Mouse (Mus musculus) embryonic facial prominence, embryonic 11.5 days (tissue): ENCODE measurements at regions not wholly inside any gene's neighbourhood (a gene's known extent, or its start where the extent isn't known, plus 50 kb on each side); places are given as distances from the start of the nearest gene placed in this dataset.
A peak's percentile ranks its signal among the peaks of the same experiment; 100 is the strongest.

Source experiments
- ATAC-seq: fragments of 200-750 bp; cut with Nextera tagmentation; replicated peaks from 2 replicates; pipeline ENCODE4 v1.8.0; 2017; ENCODE audit warnings: low read depth; ENCODE audit not compliant: insufficient number of reproducible peaks, low FRiP score, low TSS enrichment
- DNase-seq: peaks from one replicate; pipeline ENCODE4 v3.0.0-alpha.2; 2015; ENCODE audit warnings: low spot score
- H3K27ac ChIP-seq: fragments of 300-500 bp; sonication (generic); replicated peaks from 2 replicates; pipeline ENCODE4 v1.5.1; 2014; ENCODE audit warnings: mild to moderate bottlenecking, low read depth, low read length, control low read depth
- H3K27me3 ChIP-seq: fragments of 300-500 bp; sonication (generic); 2 replicates; pipeline ENCODE4 v1.6.1; 2014; ENCODE audit warnings: mild to moderate bottlenecking, low read length, moderate library complexity, mixed read lengths; ENCODE audit not compliant: control insufficient read depth, insufficient read depth
- H3K36me3 ChIP-seq: fragments of 300-500 bp; sonication (generic); replicated peaks from 2 replicates; pipeline ENCODE4 v1.6.1; 2014; ENCODE audit warnings: low read depth, mild to moderate bottlenecking, low read length, moderate library complexity, mixed read lengths; ENCODE audit not compliant: control insufficient read depth, insufficient read depth
- H3K4me1 ChIP-seq: fragments of 300-500 bp; sonication (generic); 2 replicates; pipeline ENCODE4 v1.6.1; 2014; ENCODE audit warnings: low read length, mixed read lengths; ENCODE audit not compliant: control insufficient read depth, insufficient read depth
- H3K4me2 ChIP-seq: fragments of 300-500 bp; sonication (generic); 2 replicates; pipeline ENCODE4 v1.6.1; 2014; ENCODE audit warnings: low read depth, mild to moderate bottlenecking, control low read depth, low read length, moderate library complexity
- H3K4me3 ChIP-seq: fragments of 300-500 bp; sonication (generic); 2 replicates; pipeline ENCODE4 v1.5.1; 2014; ENCODE audit warnings: low read depth, low read length, control low read depth
- H3K9ac ChIP-seq: fragments of 300-500 bp; sonication (generic); replicated peaks from 2 replicates; pipeline ENCODE4 v1.6.1; 2014; ENCODE audit warnings: mild to moderate bottlenecking, control low read depth, low read length
- H3K9me3 ChIP-seq: fragments of 300-500 bp; sonication (generic); replicated peaks from 2 replicates; pipeline ENCODE4 v1.6.1; 2016; ENCODE audit warnings: mild to moderate bottlenecking, low read length, inconsistent platforms, mixed read lengths; ENCODE audit not compliant: control insufficient read depth
- WGBS: fragments of 180-500 bp; shearing (Covaris S2); extraction: QIAGEN DNeasy Blood & Tissue Kit; methylation state at CpG from one replicate; pipeline ENCODE4 v1.1.7; 2014; 5-methylcytosine and 5-hydroxymethylcytosine counted together

DNA sequence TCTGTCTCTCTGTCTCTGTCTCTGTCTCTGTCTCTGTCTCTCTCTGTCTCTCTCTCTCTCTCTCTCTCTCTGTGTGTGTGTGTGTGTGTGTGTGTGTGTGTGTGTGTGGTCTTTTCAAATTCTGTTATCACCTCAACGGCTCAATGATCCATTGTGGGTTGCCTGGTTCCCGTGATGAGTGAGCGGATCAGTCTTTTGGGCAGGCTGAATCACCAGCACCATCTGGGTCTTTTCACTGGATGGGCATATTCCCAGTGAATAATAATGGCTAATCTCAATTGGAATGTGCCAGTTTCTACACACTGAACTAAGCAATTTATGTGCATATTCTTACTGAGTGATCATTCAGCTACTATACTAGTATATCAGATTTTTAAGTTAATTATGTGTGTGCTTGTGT, 216.4 kb downstream of the Lmx1a start:
- Histone ChIP-seq H3K36me3 (no peaks in the 10 kb centered on the region), H3K4me3 (no peak overlapping the region), H3K4me2 (no peak overlapping the region), H3K9ac (no peak overlapping the region), H3K4me1 (no peaks in the 10 kb centered on the region), H3K27me3 (no peaks in the 10 kb centered on the region), H3K27ac (no peak overlapping the region), H3K9me3 (no peaks in the 10 kb centered on the region)
- no peak for DNase-seq
- no peak for ATAC-seq
- 84% methylated on average over 3 of the region's 3 CpGs for WGBS

DNA sequence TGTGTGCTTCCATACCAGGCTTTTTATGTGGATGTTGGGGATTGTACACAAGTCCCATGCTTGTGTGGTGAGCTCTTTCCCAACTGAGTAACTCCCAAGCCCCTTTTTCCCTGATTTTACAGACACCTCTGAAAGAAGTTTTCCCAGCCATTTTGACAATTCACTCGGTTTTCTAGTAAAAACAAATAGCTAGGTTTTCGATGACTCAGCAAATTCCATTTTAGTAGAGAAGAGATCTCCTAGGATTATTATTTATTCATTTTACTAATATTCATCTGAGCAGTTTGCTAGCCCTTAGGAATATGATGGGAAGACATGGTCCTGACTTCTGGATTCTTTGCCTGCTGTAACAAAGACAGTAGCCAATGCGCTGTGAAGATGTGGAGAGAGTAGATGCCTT, 223.0 kb downstream of the Lmx1a start:
- WGBS, result 75% methylated on average over 3 of the region's 3 CpGs
- DNase-seq (no peak), ATAC-seq (no peak)
- Histone ChIP-seq H3K4me2 (no peak overlapping the region), H3K27me3 (no peaks in the 10 kb centered on the region), H3K4me3 (no peak overlapping the region), H3K27ac (no peak overlapping the region), H3K36me3 (no peaks in the 10 kb centered on the region), H3K4me1 (no peaks in the 10 kb centered on the region), H3K9ac (no peak overlapping the region), H3K9me3 (no peaks in the 10 kb centered on the region)

DNA sequence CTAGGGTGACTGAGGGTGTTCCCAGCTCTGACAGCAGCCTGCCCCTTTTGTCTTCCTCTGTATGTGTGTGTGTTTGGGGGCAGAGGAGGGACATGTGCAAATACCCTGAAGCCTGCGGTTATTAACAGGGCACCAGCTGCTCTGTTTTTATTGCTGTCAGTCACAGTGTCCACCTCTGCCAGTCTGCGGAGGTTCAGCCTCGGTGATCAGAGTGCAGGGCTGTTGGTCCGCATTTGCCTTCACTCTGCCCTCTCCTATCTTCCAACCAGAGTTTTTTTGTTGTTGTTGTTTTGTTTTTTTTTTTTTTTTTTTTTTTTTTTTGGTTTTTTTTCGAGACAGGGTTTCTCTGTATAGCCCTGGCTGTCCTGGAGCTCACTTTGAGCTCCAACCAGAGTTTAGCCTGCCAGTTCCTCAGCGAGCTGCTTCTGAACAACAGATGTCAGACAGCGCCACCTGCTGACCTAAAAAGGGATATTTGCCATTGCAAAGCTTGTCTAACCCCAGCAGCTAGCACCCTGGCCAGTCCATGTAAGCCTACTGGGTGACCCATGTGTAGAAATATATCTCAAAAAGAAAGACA, 226.0 kb downstream of the Lmx1a start:
- Histone ChIP-seq H3K4me2 (no peak overlapping the region), H3K27ac (no peak overlapping the region), H3K27me3 (no peaks in the 10 kb centered on the region), H3K9ac (no peak overlapping the region), H3K4me1 (no peaks in the 10 kb centered on the region), H3K4me3 (no peak overlapping the region), H3K9me3 (no peaks in the 10 kb centered on the region), H3K36me3 (no peaks in the 10 kb centered on the region)
- DNase-seq (peak; percentile 93), ATAC-seq (peak; percentile 82)
- WGBS, result 32% methylated on average over 7 of the region's 7 CpGs

DNA sequence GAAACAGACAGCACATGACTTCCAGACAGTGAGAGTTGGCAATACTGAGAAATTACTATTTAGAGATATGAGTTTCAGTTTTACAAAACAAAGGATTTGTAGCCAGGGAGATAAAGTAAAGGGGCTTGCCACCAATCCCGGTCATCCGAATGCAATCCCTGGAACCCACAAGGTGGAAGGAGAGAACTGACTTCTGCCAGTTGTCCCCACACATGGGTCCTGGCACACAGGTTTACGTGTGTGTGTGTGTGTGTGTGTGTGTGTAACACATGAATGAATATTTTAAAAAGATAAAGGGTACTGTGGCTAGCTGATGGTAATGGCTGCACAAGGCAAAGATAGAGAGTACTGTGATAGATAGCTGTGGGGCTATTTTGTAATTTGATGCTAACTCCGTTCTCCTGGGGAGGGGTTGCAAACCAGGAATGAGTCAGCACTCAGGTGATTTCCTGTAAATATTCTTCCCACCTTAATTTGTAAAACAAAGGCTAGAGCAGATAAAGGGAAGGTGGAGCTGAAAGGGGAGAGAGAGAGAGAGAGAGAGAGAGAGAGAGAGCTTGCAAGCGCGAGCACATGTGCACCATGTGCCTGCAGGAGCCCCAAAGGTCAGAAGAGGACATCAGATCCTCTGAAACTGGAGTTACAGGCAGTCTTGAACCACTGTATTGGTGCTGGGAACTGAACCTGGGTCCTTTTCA, 226.7 kb downstream of the Lmx1a start:
- DNase-seq (no peak), ATAC-seq (no peak)
- Histone ChIP-seq H3K36me3 (no peaks in the 10 kb centered on the region), H3K9me3 (no peaks in the 10 kb centered on the region), H3K27me3 (no peaks in the 10 kb centered on the region), H3K4me3 (no peak overlapping the region), H3K9ac (no peak overlapping the region), H3K4me1 (no peaks in the 10 kb centered on the region), H3K27ac (no peak overlapping the region), H3K4me2 (no peak overlapping the region)
- 62% methylated on average over 6 of the region's 6 CpGs for WGBS

DNA sequence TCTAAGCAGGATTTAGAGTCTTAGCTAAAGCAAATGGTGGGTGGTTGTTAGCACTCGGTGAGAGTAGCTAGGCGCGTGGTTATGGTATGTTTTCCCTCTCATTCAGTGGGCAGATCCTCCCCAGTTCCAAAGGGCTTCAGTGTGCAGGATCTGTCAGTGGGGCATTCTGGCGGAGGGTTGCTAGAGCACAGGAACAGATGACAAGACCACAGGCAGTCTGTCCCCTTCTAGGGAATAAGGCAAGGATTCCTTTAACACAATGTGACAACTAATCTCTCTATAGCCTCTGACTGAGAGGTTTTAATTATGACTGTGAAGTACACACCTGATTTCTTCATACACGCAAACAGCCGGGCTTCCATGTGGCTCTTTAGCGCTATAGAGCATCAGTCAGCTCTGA, 233.9 kb downstream of the Lmx1a start:
- Histone ChIP-seq H3K36me3 (no peaks in the 10 kb centered on the region), H3K4me3 (no peak overlapping the region), H3K4me2 (no peak overlapping the region), H3K9ac (no peak overlapping the region), H3K27me3 (no peaks in the 10 kb centered on the region), H3K27ac (no peak overlapping the region), H3K9me3 (no peaks in the 10 kb centered on the region), H3K4me1 (no peaks in the 10 kb centered on the region)
- DNase-seq (no peak), ATAC-seq (no peak)
- WGBS, result 88% methylated on average over 7 of the region's 7 CpGs

DNA sequence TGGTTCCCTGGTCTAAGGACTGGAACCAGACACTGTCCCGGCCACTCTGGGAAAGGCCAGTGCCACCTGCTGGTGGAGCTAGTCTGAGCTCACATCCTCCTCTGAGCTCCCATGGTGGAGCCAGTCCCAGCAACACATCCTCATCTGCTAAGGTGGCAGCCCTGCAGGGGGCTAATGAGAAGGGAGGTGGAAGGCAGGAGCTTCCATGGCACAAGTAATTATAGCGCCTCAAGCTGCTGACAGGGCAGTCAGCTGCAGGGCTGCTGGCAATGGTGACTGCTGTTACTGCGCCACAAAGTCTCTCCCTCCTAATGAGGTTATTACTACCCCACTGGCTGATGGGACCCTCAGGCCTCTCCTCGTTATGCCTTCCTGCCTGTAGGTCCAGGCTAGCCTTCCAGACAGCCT, 239.0 kb downstream of the Lmx1a start:
- no peak for ATAC-seq
- 21% methylated on average over 4 of the region's 4 CpGs for WGBS
- no peak overlapping the region for H3K4me2 ChIP-seq
- no peaks in the 10 kb centered on the region for H3K4me1 ChIP-seq
- no peak overlapping the region for H3K4me3 ChIP-seq
- no peak overlapping the region for H3K9ac ChIP-seq
- DNase-seq, result no peak
- no peak overlapping the region for H3K27ac ChIP-seq
- no peaks in the 10 kb centered on the region for H3K36me3 ChIP-seq
- no peaks in the 10 kb centered on the region for H3K27me3 ChIP-seq
- H3K9me3 ChIP-seq, result no peaks in the 10 kb centered on the region

DNA sequence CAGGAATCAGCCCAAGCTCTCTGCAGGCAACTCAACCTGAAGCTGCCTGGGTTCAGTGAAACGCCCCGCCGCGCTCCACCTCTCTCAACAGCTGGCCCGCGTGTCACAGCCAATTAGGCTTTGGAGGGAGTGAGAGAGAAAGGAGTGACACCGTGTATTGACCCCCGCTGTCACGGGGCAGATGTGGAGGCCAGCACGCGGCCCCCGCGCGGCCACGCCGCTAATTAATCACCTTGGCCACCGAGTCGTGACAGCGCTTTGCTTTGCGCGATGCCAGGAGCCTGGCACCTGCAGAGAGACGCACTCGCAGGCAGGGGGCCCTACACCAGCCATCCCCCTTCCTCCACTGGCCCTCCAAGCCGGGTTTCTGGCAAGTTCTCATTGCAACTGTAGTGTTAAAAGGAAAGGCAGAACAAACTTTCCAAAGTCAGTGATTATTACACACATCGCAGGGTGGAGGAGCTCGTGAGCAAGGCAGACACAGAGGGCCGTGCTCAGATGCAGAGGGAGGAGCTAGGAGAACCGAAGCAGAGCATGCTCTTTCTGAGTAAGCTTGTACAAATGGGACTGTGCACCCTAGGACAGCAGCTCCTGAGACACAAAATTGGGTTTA, 240.8 kb downstream of the Lmx1a start:
- Histone ChIP-seq H3K4me2 (peak overlapping the region; percentile 91), H3K27me3 (no peaks in the 10 kb centered on the region), H3K9me3 (no peaks in the 10 kb centered on the region), H3K9ac (0 out of 2 replicates have a peak overlapping the region, but pooled peaks have one; percentile 15), H3K36me3 (no peaks in the 10 kb centered on the region), H3K27ac (no peak overlapping the region), H3K4me3 (peak overlapping the region; percentile 36), H3K4me1 (no peaks in the 10 kb centered on the region)
- DNase-seq (peak; percentile 77), ATAC-seq (peak; percentile 45)
- WGBS, result under 1% methylated on average over 28 of the region's 28 CpGs

DNA sequence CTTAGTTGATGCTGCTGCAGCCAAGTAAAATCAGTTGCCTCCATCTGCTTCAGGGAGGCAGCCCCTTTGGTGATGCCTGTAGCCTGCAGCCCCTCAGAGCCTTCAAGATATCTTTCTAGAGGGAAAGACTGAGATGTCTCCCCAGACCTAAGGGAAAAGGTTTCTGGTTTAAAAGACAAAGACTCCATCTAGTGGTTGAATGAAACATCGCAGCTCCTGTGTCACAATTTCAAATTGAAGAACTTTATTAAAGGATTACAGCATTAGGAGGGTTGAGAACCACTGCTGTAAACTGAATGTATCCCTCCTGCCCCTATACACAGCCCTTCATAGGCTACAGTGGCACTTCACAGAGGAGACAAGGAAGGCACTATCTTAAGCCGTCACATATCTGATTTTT, 243.1 kb downstream of the Lmx1a start:
- Histone ChIP-seq H3K27ac (no peak overlapping the region), H3K36me3 (no peaks in the 10 kb centered on the region), H3K4me2 (no peak overlapping the region), H3K9ac (no peak overlapping the region), H3K27me3 (no peaks in the 10 kb centered on the region), H3K4me3 (no peak overlapping the region), H3K9me3 (no peaks in the 10 kb centered on the region), H3K4me1 (no peaks in the 10 kb centered on the region)
- WGBS, result 23% methylated on average over 2 of the region's 2 CpGs
- DNase-seq (peak; percentile 73), ATAC-seq (no peak)
